Mouse (Mus musculus): ENCODE measurements around the gene Hoxa9.

DNA sequence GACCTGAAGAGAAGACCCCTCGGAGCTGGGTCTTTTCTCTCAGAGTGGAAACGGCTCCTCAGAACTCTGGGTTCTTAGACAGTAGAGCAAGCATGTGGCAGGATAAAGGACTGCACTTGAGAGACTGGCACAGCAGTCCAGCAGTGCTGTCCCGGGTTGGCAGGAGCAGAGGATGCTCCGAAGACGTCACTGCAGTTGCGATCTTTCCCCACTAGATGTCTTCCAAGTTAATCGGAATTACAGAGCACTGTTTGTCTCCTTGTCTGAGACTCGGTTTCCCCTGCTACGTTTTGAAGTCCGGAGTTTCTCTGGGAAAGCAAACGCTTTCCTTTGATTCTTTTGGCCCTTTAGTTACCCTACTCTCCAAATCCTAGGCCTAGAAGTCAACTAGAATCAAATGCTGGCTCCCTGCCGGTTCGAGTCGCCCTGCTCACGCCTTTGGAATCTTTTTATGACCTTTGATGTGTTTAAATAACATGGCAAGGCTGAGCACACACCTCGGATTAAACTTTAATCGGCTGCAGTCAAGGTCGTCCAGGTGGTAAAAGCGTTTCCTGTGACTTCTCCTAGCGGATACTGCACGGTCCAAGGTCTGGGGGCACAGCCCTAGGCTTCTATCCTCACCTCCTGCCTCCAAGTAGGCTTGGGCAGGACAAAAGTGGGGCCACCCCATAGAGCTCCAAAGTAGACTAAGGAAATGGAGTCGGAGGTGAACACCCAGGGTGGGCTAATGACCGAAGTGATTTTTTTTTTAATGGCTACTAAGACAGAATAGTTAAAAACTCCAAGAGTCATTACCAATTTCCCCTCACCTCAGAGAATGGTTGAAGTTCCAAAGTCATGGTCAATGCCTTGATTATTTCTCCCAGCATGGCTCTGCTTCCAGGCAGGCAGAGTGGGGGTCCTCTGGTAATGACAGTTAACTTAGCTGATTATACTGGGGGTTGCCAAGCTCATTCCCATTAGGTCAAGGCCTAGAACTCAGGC lies 39.9 kb upstream of the Hoxa9 start:
- no peak for TF ChIP-seq CHD2 (IDR thresholded peaks at IDR 0.05; ENCODE audit: low read depth, low read length)
- no peak for TF ChIP-seq MAFK (IDR thresholded peaks at IDR 0.05; ENCODE audit: insufficient read depth, low read depth, low read length)
- no peak for TF ChIP-seq ZC3H11A (IDR thresholded peaks at IDR 0.05; ENCODE audit: borderline replicate concordance, low read depth, low read length)
- no peak for TF ChIP-seq HCFC1 (IDR thresholded peaks at IDR 0.05; ENCODE audit: borderline replicate concordance, insufficient read depth, low read length)
- TF ChIP-seq ZNF384 (IDR thresholded peaks at IDR 0.05; ENCODE audit: low read depth, low read length): no peak
